Mouse (Mus musculus) v-Abl transformed pro-B cells (cell line): ENCODE results near the gene Slc16a9.

Experiments used
- in situ Hi-C, 2 experiments: fragments of 400-800 bp; cut with MboI; formaldehyde crosslinking; loops; one replicate each; pipeline ENCODE4 v1.15.1; 2025; ENCODE audit not compliant: unreplicated experiment in 2 of 2

Gene Slc16a9

GRCm38 (mm10) chr10:70296531-70297366 lies 51.8 kb downstream of the Slc16a9 start:
- in situ Hi-C loops: loop anchor here (5.0 to 10.0 kb wide), 7 partner anchors 124 to 852 kb away; no protein-coding TSS in a partner anchor

- in situ Hi-C loops: loop anchor here (5.0 to 10.0 kb wide), 7 partner anchors 127 to 854 kb away; no protein-coding TSS in a partner anchor
Measured at GRCm38 (mm10) chr10:70299118-70299517, 54.2 kb downstream of the Slc16a9 start.

- in situ Hi-C loops: loop anchor here (5.0 to 25.0 kb wide), 11 partner anchors 127 to 1138 kb away; no protein-coding TSS in a partner anchor
Measured at GRCm38 (mm10) chr10:70299653-70300052, 54.8 kb downstream of the Slc16a9 start.

- in situ Hi-C loops: loop anchor here (25.0 kb wide), 4 partner anchors 661 to 1136 kb away; no protein-coding TSS in a partner anchor
Measured at GRCm38 (mm10) chr10:70301190-70301589, 56.3 kb downstream of the Slc16a9 start.

GRCm38 (mm10) chr10:70303203-70303602 lies 58.3 kb downstream of the Slc16a9 start:
- in situ Hi-C loops: loop anchor here (25.0 kb wide), 4 partner anchors 659 to 1134 kb away; no protein-coding TSS in a partner anchor

GRCm38 (mm10) chr10:70305683-70306082 lies 60.8 kb downstream of the Slc16a9 start:
- in situ Hi-C loops: loop anchor here (25.0 kb wide), 4 partner anchors 657 to 1132 kb away; no protein-coding TSS in a partner anchor

GRCm38 (mm10) chr10:70309416-70309815 lies 64.5 kb downstream of the Slc16a9 start:
- in situ Hi-C loops: loop anchor here (25.0 kb wide), 4 partner anchors 653 to 1128 kb away; no protein-coding TSS in a partner anchor

- in situ Hi-C loops: loop anchor here (25.0 kb wide), 4 partner anchors 652 to 1127 kb away; no protein-coding TSS in a partner anchor
Measured at GRCm38 (mm10) chr10:70310646-70311045, 65.7 kb downstream of the Slc16a9 start.

GRCm38 (mm10) chr10:70315895-70316294 lies 71.0 kb downstream of the Slc16a9 start:
- in situ Hi-C loops: loop anchor here (5.0 to 25.0 kb wide), 5 partner anchors 646 to 1121 kb away; no protein-coding TSS in a partner anchor

- in situ Hi-C loops: loop anchor here (5.0 to 25.0 kb wide), 5 partner anchors 645 to 1120 kb away; no protein-coding TSS in a partner anchor
Measured at GRCm38 (mm10) chr10:70316856-70317255, 72.0 kb downstream of the Slc16a9 start.

- in situ Hi-C loops: loop anchor here (5.0 to 25.0 kb wide), 5 partner anchors 645 to 1120 kb away; no protein-coding TSS in a partner anchor
Measured at GRCm38 (mm10) chr10:70317394-70317965, 72.6 kb downstream of the Slc16a9 start.

GRCm38 (mm10) chr10:70318630-70319029 lies 73.7 kb downstream of the Slc16a9 start:
- in situ Hi-C loops: loop anchor here (5.0 to 25.0 kb wide), 5 partner anchors 644 to 1119 kb away; no protein-coding TSS in a partner anchor

GRCm38 (mm10) chr10:70325518-70325917 lies 80.6 kb downstream of the Slc16a9 start:
- in situ Hi-C loops: no loop called here

GRCm38 (mm10) chr10:70327331-70327730 lies 82.4 kb downstream of the Slc16a9 start:
- in situ Hi-C loops: no loop called here

GRCm38 (mm10) chr10:70328139-70328538 lies 83.2 kb downstream of the Slc16a9 start:
- in situ Hi-C loops: no loop called here
